Mouse (Mus musculus) kidney, postnatal 0 days (tissue): ENCODE measurements around the gene Tmem63b. TPM values are rescaled to one million over a fixed set of nuclear protein-coding genes. Genes with fewer than 3 reads are reported as not detected.
A peak's percentile ranks its signal among the peaks of the same experiment; 100 is the strongest.

Source experiments
- ATAC-seq: fragments of 200-750 bp; cut with Nextera tagmentation; replicated peaks from 2 replicates; pipeline ENCODE4 v1.8.0; 2017; ENCODE audit warnings: low read depth, moderate number of reproducible peaks, moderate TSS enrichment, moderate library complexity; ENCODE audit not compliant: low FRiP score
- DNase-seq: peaks from one replicate; pipeline ENCODE4 v3.0.0-alpha.2; 2016; ENCODE audit warnings: low spot score
- H3K27ac ChIP-seq: fragments of 300-500 bp; sonication (generic); 2 replicates; pipeline ENCODE4 v1.5.1; 2014; ENCODE audit warnings: mild to moderate bottlenecking
- H3K27me3 ChIP-seq: fragments of 300-500 bp; sonication (generic); 2 replicates; pipeline ENCODE4 v1.6.1; 2014; ENCODE audit warnings: low read length, mixed read lengths; ENCODE audit not compliant: insufficient read depth
- H3K36me3 ChIP-seq: fragments of 300-500 bp; sonication (generic); 2 replicates; pipeline ENCODE4 v1.6.1; 2014; ENCODE audit warnings: low read length, mixed read lengths; ENCODE audit not compliant: insufficient read depth
- H3K4me1 ChIP-seq: fragments of 300-500 bp; sonication (generic); replicated peaks from 2 replicates; pipeline ENCODE4 v1.6.1; 2014; ENCODE audit warnings: antibody characterized with exemption, low read length, mixed read lengths; ENCODE audit not compliant: insufficient read depth
- H3K4me2 ChIP-seq: fragments of 300-500 bp; sonication (generic); 2 replicates; pipeline ENCODE4 v1.6.1; 2014; ENCODE audit warnings: mild to moderate bottlenecking, low read length, moderate library complexity, mixed read lengths
- H3K4me3 ChIP-seq: fragments of 300-500 bp; sonication (generic); replicated peaks from 2 replicates; pipeline ENCODE4 v1.5.1; 2014; ENCODE audit warnings: low read depth, low read length
- H3K9ac ChIP-seq: fragments of 300-500 bp; sonication (generic); 2 replicates; pipeline ENCODE4 v1.6.1; 2014; ENCODE audit warnings: low read depth, low read length
- H3K9me3 ChIP-seq: fragments of 300-500 bp; sonication (generic); replicated peaks from 2 replicates; pipeline ENCODE4 v1.6.1; 2016; ENCODE audit warnings: low read length, inconsistent platforms, mixed read lengths
- CTCF ChIP-seq: IDR thresholded peaks from 2 replicates; pipeline ENCODE4 v1.5.1; 2016; ENCODE audit warnings: antibody characterized with exemption, low read depth, mild to moderate bottlenecking, moderate library complexity
- WGBS: fragments of 180-500 bp; shearing (Covaris S2); extraction: QIAGEN DNeasy Blood & Tissue Kit; methylation state at CpG from one replicate; pipeline ENCODE4 v1.1.7; 2014; 5-methylcytosine and 5-hydroxymethylcytosine counted together
- polyA plus RNA-seq: library from polyadenylated mRNA; unstranded; fragments of >200 nt; fragmentation: Nextera tagmentation; extraction: Ambion mirVana; gene quantifications from 2 replicates; pipeline ENCODE4 v1.2.1, GENCODE M21; 2015

The Tmem63b gene
- polyA plus RNA-seq, 1 experiment from 2014 or later, result 29.6 TPM

DNA sequence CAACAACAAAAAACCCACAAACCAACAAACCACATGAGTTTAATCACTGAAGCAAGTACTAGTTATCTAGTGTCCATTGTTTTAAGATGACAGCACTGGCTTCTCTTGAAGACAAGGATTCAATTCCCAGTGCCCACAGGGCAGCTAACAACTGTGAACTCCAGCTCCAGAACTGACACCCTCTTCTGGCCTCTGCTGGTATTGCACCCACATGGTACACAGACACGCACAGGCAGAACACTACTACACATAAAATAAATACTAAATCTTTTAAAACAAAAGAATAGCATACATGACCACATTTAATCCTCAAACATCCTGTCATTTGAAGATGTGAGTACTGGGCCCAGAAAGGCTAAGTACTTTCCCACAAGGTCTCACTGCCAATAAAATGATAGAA lies 5.1 kb downstream of the Tmem63b start:
- no peak overlapping the region for H3K4me2 ChIP-seq
- peaks cover 8% of the 10 kb centered on the region; the same call in 1 of the 2 replicates for H3K4me1 ChIP-seq
- peaks cover 8% of the 10 kb centered on the region; the same call in 1 of the 2 replicates for H3K36me3 ChIP-seq
- WGBS, result 100% methylated on average over 1 of the region's 1 CpGs
- TF ChIP-seq CTCF, result peak; percentile 50; the same call in 1 of the 2 replicates
- H3K9me3 ChIP-seq, result no peaks in the 10 kb centered on the region
- no peak overlapping the region for H3K4me3 ChIP-seq
- ATAC-seq (no peak), DNase-seq (no peak)
- no peak overlapping the region for H3K27ac ChIP-seq
- no peaks in the 10 kb centered on the region for H3K27me3 ChIP-seq
- H3K9ac ChIP-seq, result no peak overlapping the region

DNA sequence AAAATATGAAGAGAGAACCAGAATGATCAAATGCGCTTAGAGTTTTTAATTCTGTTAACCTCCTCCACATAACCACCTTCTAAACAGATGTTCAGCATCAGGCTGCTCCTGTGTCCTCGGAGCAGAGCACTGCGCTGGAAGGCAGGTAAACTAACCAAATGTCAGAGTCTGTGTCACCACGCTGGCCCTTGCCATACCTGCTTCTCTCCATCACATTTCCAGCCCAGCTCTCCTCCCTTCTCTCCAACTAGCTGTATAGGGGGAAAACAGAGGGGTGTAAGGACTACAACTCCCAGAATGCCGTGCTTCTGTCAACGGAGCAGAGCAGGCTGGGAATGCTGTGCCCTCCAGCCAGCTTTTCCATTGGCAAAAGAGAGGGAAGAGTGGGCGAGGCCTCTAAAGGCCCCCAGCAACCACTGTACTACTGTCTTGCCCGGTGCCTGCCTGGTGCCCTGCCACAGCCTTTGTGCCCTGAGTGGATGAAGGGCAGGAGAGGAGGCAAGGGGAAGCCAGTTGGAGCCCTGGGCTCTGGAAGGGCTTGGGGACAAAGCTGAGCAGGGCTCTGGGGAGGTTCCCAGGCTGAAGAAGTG lies 6.2 kb downstream of the Tmem63b start:
- peak overlapping the region; percentile 28 for H3K4me2 ChIP-seq
- H3K27ac ChIP-seq, result peak overlapping the region; percentile 36; the same call in 1 of the 2 replicates
- DNase-seq (peak; percentile 79), ATAC-seq (peak; percentile 63; the same call in 1 of the 2 replicates)
- 46% methylated on average over 8 of the region's 8 CpGs for WGBS
- H3K4me1 ChIP-seq, result peaks cover 8% of the 10 kb centered on the region; the same call in 1 of the 2 replicates
- no peaks in the 10 kb centered on the region for H3K9me3 ChIP-seq
- TF ChIP-seq CTCF, result no peak
- H3K9ac ChIP-seq, result peak overlapping the region; percentile 40; the same call in 1 of the 2 replicates
- no peak overlapping the region for H3K4me3 ChIP-seq
- H3K36me3 ChIP-seq, result peaks cover 10% of the 10 kb centered on the region; the same call in 1 of the 2 replicates
- H3K27me3 ChIP-seq, result no peaks in the 10 kb centered on the region

DNA sequence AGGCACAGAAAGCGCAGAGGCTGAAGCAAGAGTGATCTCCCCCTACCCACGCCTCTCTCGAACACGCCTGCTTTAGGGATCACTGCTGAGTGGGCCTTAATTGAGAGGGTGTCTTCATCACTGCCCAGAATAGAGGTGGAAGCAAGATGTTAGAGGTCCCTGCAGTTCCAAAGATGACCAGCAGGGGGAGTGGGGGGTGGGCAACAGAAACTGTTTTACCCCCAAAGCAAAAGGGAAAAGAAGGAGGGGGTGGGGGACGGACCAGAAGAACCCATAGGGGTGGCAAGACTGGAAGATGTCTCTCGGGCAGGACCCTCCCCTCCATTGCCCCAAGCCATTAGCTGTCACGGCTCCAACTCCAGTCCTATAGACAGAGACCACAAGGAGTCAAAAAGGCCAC lies 8.6 kb downstream of the Tmem63b start:
- H3K9ac ChIP-seq, result no peak overlapping the region
- no peaks in the 10 kb centered on the region for H3K9me3 ChIP-seq
- peaks cover 24% of the 10 kb centered on the region for H3K36me3 ChIP-seq
- ATAC-seq, result no peak
- peaks cover 4% of the 10 kb centered on the region; the same call in 1 of the 2 replicates for H3K4me1 ChIP-seq
- peak; percentile 58 for DNase-seq
- no peak overlapping the region for H3K4me3 ChIP-seq
- no peak overlapping the region for H3K27ac ChIP-seq
- WGBS, result 23% methylated on average over 7 of the region's 7 CpGs
- H3K27me3 ChIP-seq, result no peaks in the 10 kb centered on the region
- no peak overlapping the region for H3K4me2 ChIP-seq
- peak; percentile 83 for TF ChIP-seq CTCF

DNA sequence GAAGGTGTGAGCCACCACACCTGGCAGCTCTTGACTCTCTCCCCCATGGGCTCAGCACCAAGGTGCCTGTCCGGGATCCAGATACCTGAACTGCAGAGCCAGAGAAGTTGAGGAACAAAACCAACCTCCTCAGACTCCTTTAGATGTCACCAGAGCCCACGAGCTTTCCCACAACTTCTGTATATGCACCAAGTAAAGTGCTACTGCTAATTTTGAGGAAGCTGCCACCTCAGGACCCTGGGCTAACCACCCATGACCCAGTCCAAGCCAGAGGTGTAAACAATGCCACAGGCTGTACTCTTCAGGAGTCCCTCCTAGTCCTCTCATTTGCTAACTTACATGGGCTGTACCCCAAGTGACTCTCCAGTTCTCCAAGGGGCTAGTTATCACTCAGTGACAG lies 14.1 kb downstream of the Tmem63b start:
- Histone ChIP-seq H3K27me3 (no peaks in the 10 kb centered on the region), H3K36me3 (peaks cover 47% of the 10 kb centered on the region), H3K9me3 (no peaks in the 10 kb centered on the region), H3K27ac (no peak overlapping the region), H3K9ac (no peak overlapping the region), H3K4me2 (no peak overlapping the region), H3K4me1 (no peaks in the 10 kb centered on the region), H3K4me3 (no peak overlapping the region)
- TF ChIP-seq CTCF, result no peak
- DNase-seq (no peak), ATAC-seq (no peak)
- 87% methylated on average over 2 of the region's 2 CpGs for WGBS

DNA sequence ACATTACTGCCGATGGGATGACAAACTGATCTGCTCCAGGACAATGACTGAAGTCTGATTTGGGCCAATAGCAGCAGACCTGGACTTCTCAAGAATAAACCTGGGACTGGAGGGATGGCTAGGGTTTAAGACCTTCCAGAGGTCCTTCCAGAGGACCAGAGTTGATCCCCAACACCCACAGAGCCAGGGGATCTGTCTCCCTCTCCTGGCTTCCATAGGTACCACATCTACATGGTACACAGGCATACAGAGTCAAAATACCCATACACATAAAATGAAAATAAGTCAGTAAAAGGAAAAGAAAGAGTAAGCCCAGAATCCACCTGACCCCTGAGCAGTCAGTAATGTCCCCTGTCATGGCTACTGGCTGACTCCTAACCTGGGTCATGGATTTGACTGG lies 14.9 kb downstream of the Tmem63b start:
- 88% methylated on average over 1 of the region's 1 CpGs for WGBS
- peak; percentile 58 for TF ChIP-seq CTCF
- H3K36me3 ChIP-seq, result peaks cover 49% of the 10 kb centered on the region
- H3K9me3 ChIP-seq, result no peaks in the 10 kb centered on the region
- H3K4me2 ChIP-seq, result no peak overlapping the region
- ATAC-seq (no peak), DNase-seq (no peak)
- H3K4me3 ChIP-seq, result no peak overlapping the region
- H3K27ac ChIP-seq, result no peak overlapping the region
- no peaks in the 10 kb centered on the region for H3K27me3 ChIP-seq
- H3K9ac ChIP-seq, result no peak overlapping the region
- H3K4me1 ChIP-seq, result no peaks in the 10 kb centered on the region

DNA sequence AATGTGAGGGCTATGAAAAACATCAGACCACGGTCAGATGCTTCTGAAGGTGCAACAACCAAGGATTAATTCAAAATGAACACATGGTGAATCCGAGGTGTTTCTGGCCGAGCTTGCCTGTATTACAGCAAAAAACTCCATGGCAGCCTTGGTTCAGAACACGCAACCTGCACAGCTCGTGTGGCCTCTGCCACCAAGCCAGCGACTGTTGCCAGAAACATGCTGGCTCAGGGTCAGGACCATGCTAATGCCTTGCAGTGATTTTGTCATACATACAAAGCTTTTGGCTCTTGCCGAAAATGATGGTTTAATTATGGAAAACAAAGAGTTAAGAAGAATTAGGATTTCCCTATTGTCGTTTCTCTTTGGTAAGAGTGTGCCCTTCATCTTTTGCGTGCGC lies 18.7 kb downstream of the Tmem63b start:
- ATAC-seq (no peak), DNase-seq (no peak)
- no peak for TF ChIP-seq CTCF
- H3K27me3 ChIP-seq, result no peaks in the 10 kb centered on the region
- no peak overlapping the region for H3K4me2 ChIP-seq
- 93% methylated on average over 10 of the region's 10 CpGs for WGBS
- peaks cover 51% of the 10 kb centered on the region for H3K36me3 ChIP-seq
- no peak overlapping the region for H3K9ac ChIP-seq
- no peaks in the 10 kb centered on the region for H3K9me3 ChIP-seq
- H3K4me3 ChIP-seq, result no peak overlapping the region
- H3K27ac ChIP-seq, result no peak overlapping the region
- no peaks in the 10 kb centered on the region for H3K4me1 ChIP-seq
